Mouse (Mus musculus) neutrophil, adult 83 days (primary cell): Measurements from ENCODE around the gene Ankrd54. TPM values are rescaled to one million over a fixed set of nuclear protein-coding genes. Genes with fewer than 3 reads are reported as not detected.

ENCODE experiments used
- total RNA-seq, 2 experiments: library from RNA; stranded (reverse); gene quantifications; one replicate each; pipeline ENCODE4 v1.2.4; 2023

The Ankrd54 gene
- 10 to 100 TPM; 16.0 to 20.0 TPM for total RNA-seq

GRCm38 (mm10) chr15:79062376-79063159 is at the start of gene Ankrd54:
Gene Ankrd54 (minus strand): TSS chr15:79062893.

GRCm38 (mm10) chr15:79108421-79109320 is 46.0 kb upstream of the Ankrd54 start, which contains the start of gene Micall1:
Gene Micall1 (plus strand): TSS chr15:79108898.

GRCm38 (mm10) chr15:79074913-79075532 is 12.3 kb upstream of the Ankrd54 start, which contains the start of gene Eif3l:
Gene Eif3l (plus strand): TSS chr15:79075179.

GRCm38 (mm10) chr15:79041585-79041984 is 21.1 kb downstream of the Ankrd54 start, which contains the start of gene Galr3:
Gene Galr3 (plus strand): TSS chr15:79041885.

GRCm38 (mm10) chr15:79028237-79028738 is 34.4 kb downstream of the Ankrd54 start, which contains the start of gene H1f0:
Gene H1f0 (plus strand): TSS chr15:79028450.

Other genes starting within 250 kb of the Ankrd54 start
- under 1 TPM; 0.22 to 0.42 TPM for gene Cdc42ep1, start 220.3 kb downstream of the Ankrd54 start, total RNA-seq
- gene Lgals2, start 207.4 kb downstream of the Ankrd54 start, total RNA-seq: not detected
- gene Gga1, start 185.7 kb downstream of the Ankrd54 start, total RNA-seq: 10 to 100 TPM; 69.9 to 79.0 TPM
- 1 to 10 TPM in 1 of 2 experiments, not detected in 1; 1.1 TPM for gene Gm49510, start 163.2 kb downstream of the Ankrd54 start, total RNA-seq
- 10 to 100 TPM; 78.4 to 90.7 TPM for gene Sh3bp1, start 163.1 kb downstream of the Ankrd54 start, total RNA-seq
- gene Pdxp, start 149.0 kb downstream of the Ankrd54 start, total RNA-seq: 1 to 10 TPM; 2.2 to 3.2 TPM
- 100 to 1,000 TPM; 207 to 230 TPM for gene Lgals1, start 136.2 kb downstream of the Ankrd54 start, total RNA-seq
- gene Nol12, start 128.0 kb downstream of the Ankrd54 start, total RNA-seq: 10 to 100 TPM; 20.0 to 20.1 TPM
- 100 to 1,000 TPM; 154 to 157 TPM for gene Triobp, start 115.2 kb downstream of the Ankrd54 start, total RNA-seq
- gene H1f0, start 34.4 kb downstream of the Ankrd54 start, total RNA-seq: 10 to 100 TPM; 30.8 to 40.6 TPM
- not detected for gene Galr3, start 21.0 kb downstream of the Ankrd54 start, total RNA-seq
- 10 to 100 TPM; 73.8 to 78.1 TPM for gene Eif3l, start 12.3 kb upstream of the Ankrd54 start, total RNA-seq
- gene Micall1, start 46.0 kb upstream of the Ankrd54 start, total RNA-seq: 10 to 100 TPM; 10.2 to 13.6 TPM
- 10 to 100 TPM; 35.3 to 37.1 TPM for gene Polr2f, start 78.1 kb upstream of the Ankrd54 start, total RNA-seq
- gene 1700088E04Rik, start 78.4 kb upstream of the Ankrd54 start, total RNA-seq: not detected
- gene Sox10, start 102.3 kb upstream of the Ankrd54 start, total RNA-seq: not detected
- gene Pick1, start 166.3 kb upstream of the Ankrd54 start, total RNA-seq: 1 to 10 TPM; 6.0 TPM
- not detected for gene Gm49486, start 166.5 kb upstream of the Ankrd54 start, total RNA-seq
- gene Slc16a8, start 191.9 kb upstream of the Ankrd54 start, total RNA-seq: not detected
- gene Baiap2l2, start 222.6 kb upstream of the Ankrd54 start, total RNA-seq: under 1 TPM in 1 of 2 experiments, not detected in 1; 0.81 TPM